Mouse (Mus musculus): ENCODE data around the gene Abcb6. TPM values are rescaled to one million over a fixed set of nuclear protein-coding genes. Genes with fewer than 3 reads are reported as not detected.
A peak's percentile ranks its signal among the peaks of the same experiment; 100 is the strongest.

Abcb6 gene
- total RNA-seq, 2 experiments from 2014 or later, result 21.4 to 21.6 TPM

DNA sequence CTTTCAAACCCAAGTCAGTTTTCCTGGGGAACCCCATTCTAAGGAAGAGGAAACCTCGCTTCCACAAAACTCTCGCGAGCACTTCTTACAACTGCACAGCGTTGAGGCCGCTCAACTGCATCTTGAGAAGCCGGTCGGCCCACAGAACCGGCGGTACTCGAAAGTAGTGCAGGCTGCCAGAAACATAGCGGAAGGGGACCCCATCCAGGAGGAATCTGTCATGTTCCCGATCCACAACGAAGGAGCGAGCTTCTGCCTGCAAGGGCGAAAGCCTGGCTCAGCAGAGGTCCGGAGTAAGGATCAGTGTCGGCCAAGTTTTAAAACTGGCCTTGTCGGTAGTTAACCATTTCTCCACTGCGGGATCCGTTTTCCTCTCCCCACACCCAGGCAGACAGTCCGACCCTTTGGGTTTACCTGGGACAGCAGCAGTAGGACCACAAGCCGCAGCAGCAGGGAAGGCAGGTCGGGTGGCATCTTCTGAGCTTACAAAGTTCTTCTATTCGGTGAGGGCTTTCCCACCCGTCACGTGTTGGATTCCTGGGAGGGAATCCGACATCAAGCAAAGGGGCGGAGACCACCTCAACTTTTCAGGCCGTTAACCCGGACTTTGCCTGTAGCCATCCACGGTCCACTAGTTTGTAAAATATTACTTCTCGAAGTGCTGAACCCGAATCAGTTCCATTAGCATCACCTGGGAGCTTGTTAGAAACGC is 28.9 kb upstream of the Abcb6 start:
- intact Hi-C loops (cut with DNase I), result no loop called here
- no peak for DNase-seq

DNA sequence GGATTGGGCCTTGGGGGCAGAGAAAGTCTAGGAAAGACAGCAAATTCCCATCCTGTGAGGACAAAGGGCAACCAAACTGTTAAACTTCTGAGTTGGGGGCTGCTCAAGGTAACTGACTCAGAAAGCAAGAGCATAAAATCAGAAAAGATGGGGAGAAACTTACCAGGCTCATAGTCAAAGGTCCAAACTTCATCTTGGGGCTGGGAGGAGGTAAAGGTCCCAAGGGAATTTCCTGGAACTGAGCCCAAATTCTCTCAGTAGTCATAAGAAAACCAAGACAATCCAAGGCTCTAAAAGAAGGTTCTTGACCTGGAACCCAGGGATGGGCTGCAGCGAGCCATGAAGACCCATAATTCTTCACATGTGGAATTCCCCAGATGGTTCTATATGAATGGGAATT is 21.0 kb upstream of the Abcb6 start:
- no peak for DNase-seq

DNA sequence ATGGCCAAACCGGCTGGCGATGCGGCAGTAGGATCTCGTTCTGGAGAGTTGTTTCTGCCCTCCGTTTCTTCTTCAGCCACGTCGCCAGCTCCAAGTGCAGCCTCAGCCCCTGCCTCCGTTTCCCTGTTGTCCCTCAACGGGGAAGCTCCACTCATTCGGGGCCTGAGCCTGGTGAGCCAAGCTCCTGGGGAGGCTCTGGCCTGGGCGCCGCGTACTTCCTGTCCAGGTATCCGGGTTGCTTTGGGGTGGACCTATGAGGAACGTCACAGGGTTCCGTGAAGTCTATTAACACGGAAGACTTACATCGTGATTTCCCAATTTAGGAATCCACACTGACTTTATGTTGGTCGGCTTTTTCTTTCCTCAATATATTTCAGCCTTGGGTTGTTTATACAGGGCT is 12.3 kb upstream of the Abcb6 start:
- no peak for DNase-seq
- intact Hi-C loops (cut with DNase I), result no loop called here

More for the DNA sequence above, 21.0 kb upstream of the Abcb6 start:
- intact Hi-C loops (cut with DNase I), result no loop called here

GRCm38 (mm10) chr1:75191622-75192402 is 11.6 kb upstream of the Abcb6 start, which contains the start of the genes Ankzf1 and Atg9a:
TSS of gene Ankzf1 (plus strand) at chr1:75192151.
TSS of gene Atg9a (minus strand) at chr1:75192196.
- DNase-seq, result peak; percentile 88 to 93
- intact Hi-C loops (cut with DNase I), result no loop called here

DNA sequence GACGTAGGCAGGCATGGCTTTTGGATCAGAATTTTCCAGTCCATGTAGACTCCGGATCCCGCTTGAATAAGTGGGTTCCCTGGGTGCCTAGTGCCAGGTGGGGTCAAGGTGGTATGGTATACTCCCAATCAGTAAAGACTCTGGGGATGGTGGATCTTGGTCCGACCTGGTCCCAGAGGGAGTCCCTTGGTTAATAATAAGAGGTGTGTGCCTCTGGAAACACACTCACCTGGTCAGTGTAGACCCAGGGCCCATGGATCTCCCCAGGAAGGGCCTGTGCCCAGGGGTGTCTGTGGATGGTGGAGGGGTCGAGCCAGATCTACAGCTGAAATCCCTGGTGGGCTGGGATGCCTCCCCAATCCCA is 11.0 kb upstream of the Abcb6 start:
- intact Hi-C loops (cut with DNase I), result no loop called here

DNA sequence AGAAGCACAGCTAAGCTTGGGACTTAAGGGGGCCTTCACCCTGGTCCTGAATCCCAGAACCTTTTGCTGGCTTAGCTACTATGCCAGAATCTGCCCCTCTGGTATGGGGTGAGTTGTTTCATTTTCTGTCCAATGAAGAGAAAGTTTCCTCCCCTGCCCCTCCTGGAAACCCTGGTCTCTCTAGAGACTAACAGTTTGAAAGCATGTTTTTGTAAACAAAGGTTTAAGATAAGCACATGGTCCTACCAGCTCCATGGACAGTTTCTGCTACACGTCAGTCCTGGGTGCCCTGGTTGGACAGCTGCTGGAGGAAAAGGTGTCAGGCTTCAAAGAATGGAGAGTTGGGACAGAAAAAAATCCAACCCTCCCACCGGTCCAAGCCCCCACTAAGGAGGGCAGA is 10.4 kb upstream of the Abcb6 start:
- intact Hi-C loops (cut with DNase I), result no loop called here
- DNase-seq, result no peak

More for the DNA sequence above, 11.0 kb upstream of the Abcb6 start:
- no peak for DNase-seq

DNA sequence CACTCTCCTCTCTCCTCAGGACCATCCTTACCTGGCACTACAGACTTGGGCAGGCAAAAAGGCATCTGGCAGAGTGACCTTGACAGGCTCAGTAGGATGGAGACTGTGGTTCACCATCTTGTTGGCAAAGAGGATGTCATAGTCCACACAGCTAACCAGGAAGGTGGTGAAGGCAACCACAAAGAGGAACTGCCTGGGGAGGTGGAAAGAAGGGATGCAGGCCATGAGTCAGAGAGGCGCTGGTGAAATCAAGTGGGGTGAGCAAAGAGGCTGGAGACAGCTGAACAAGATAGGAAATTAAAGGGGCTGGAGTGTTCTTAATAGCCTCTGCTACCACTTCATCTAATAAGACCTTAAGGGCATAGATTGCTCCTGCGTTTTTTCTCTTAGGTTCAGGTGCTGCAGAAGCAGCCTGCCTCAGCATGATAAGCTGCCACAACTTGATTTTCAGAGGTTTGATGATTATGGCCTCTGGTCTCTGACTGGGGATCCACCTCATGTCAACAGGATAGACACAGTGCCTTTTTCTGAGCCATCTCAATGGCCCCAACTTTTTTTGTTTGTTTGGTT is 7.8 kb upstream of the Abcb6 start:
- intact Hi-C loops (cut with DNase I), result no loop called here
- no peak for DNase-seq

DNA sequence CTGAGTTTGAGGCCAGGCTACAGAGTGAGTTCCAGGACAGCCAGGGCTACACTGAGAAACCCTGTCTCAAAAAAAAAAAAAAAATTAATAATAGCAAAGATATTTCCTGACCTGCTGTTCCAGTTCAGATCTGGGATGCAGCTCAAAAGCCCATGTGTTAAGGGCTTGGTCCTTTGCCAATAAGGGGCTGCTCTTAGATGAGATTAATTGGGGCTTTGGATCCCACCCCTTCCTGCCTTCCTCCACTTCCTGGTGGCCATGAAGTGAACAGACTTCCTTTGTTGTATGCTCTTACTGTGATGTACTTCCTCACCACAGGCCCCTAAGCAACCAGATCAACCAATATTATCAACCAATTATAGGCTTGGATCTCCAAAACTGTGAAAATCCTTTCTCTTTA is 6.9 kb upstream of the Abcb6 start:
- no peak for DNase-seq
- intact Hi-C loops (cut with DNase I), result no loop called here

DNA sequence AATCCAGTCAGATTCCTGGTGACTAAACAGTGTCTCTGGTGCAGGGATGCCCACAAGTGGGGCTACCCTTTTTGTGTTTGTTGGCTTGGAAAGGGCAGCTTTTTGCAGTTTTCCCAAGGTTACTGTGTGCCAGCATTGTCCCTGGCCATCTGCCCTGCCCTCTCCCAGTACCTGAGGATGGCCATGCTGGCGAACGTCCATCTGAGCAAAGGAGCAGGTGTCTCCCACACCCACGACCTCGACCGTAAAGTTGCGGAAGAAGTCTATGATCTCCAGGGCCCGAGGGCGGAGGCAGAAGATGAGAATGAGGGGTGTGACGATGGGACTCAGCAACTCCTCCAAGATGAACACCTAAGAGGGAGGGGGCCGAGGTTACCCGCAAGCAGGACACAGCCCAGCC is 5.3 kb upstream of the Abcb6 start:
- DNase-seq, result no peak

GRCm38 (mm10) chr1:75182160-75182559 is 2.0 kb upstream of the Abcb6 start:
- intact Hi-C loops (cut with DNase I), result no loop called here
- no peak for DNase-seq

More for the DNA sequence above, 5.3 kb upstream of the Abcb6 start:
- intact Hi-C loops (cut with DNase I), result no loop called here

GRCm38 (mm10) chr1:75181377-75181870 is 1.2 kb upstream of the Abcb6 start:
- intact Hi-C loops (cut with DNase I), result no loop called here
- no peak for DNase-seq

- no peak for DNase-seq
- intact Hi-C loops (cut with DNase I), result no loop called here
These were observed 549 bp upstream of the Abcb6 start for GRCm38 (mm10) chr1:75180741-75181140.

GRCm38 (mm10) chr1:75179334-75180104 is 673 bp downstream of the Abcb6 start:
- peak; percentile 27 to 51 for DNase-seq
- intact Hi-C loops (cut with DNase I), result no loop called here

GRCm38 (mm10) chr1:75168472-75169464 is 11.4 kb downstream of the Abcb6 start, which contains the start of gene Zfand2b:
TSS of gene Zfand2b (plus strand) at chr1:75168646.
- intact Hi-C loops (cut with DNase I), result loop anchor here (1.0 kb wide), 1 partner anchor 149 kb away; the partner anchor contains the start of gene Dnpep

GRCm38 (mm10) chr1:75168093-75168471 is 12.1 kb downstream of the Abcb6 start:
- intact Hi-C loops (cut with DNase I), result loop anchor here (1.0 kb wide), 1 partner anchor 149 kb away; the partner anchor contains the start of gene Dnpep

More at GRCm38 (mm10) chr1:75168472-75169464, 11.4 kb downstream of the Abcb6 start, which contains the start of gene Zfand2b:
- peak; percentile 96 to 98 for DNase-seq

GRCm38 (mm10) chr1:75160256-75160617 is 20.0 kb downstream of the Abcb6 start:
- intact Hi-C loops (cut with DNase I), result no loop called here
- no peak for DNase-seq

More at GRCm38 (mm10) chr1:75168093-75168471, 12.1 kb downstream of the Abcb6 start:
- no peak for DNase-seq

- intact Hi-C loops (cut with DNase I), result no loop called here
- DNase-seq, result no peak
These were observed 20.5 kb downstream of the Abcb6 start for GRCm38 (mm10) chr1:75159540-75160255.

- intact Hi-C loops (cut with DNase I), result no loop called here
These were observed 21.2 kb downstream of the Abcb6 start for GRCm38 (mm10) chr1:75158990-75159389.

More at GRCm38 (mm10) chr1:75158990-75159389, 21.2 kb downstream of the Abcb6 start:
- DNase-seq, result no peak

Data from gastrocnemius, postnatal 36 days (tissue).